Mouse (Mus musculus) thymus, postnatal 36 days (tissue): Measurements from ENCODE around the gene Ski.

Source experiments
- DNase-seq, 2 experiments: peaks; one replicate each; pipeline ENCODE4 v3.0.0; 2022; ENCODE audit warnings: mixed read lengths in 2 of 2

The Ski gene

GRCm38 (mm10) chr4:155234371-155235310, 12.2 kb upstream of the Ski start:
- DNase-seq, result peak in 1 of 2 experiments; percentile 2

DNA sequence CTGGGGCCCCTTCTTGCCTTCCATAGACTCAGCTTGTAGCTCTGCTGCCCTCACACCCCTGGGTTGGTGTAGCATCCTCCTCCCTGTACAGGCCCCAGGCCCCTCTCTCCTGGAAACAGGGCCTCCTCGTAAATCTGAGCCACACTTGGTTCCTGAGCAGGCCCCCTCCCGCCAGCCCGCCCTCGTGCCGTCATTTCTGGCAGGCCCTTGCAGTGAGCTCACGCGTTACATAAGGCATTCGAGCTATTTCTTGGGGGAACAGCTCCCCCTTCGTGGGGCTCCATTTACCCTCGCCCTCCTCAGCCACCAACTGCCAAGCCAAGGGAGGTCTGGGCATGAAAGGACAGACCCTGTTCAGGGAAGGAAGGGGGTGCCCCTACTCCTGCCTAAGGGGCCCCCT, 11.5 kb upstream of the Ski start:
- peak in 1 of 2 experiments; percentile 8 for DNase-seq

GRCm38 (mm10) chr4:155228461-155228860, 6.1 kb upstream of the Ski start:
- no peak for DNase-seq

DNA sequence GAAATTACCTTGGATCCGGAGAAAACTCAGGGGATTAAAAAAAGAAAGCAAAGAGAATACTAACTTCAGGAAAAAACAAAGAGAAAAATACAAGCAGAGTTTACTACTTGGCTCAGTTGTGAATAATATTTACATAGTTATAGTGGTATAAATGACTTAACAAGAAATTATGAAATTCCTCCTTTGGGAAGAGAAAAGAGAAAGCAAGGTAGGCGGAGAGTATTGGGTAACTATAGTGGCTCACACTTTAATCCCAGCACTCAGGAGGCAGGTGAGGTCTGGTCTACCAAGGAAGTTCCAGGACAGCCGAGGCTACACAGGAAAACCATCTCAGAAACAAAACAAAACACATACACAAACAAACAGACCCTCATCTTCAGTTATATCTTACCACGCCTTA, 5.6 kb upstream of the Ski start:
- no peak for DNase-seq

DNA sequence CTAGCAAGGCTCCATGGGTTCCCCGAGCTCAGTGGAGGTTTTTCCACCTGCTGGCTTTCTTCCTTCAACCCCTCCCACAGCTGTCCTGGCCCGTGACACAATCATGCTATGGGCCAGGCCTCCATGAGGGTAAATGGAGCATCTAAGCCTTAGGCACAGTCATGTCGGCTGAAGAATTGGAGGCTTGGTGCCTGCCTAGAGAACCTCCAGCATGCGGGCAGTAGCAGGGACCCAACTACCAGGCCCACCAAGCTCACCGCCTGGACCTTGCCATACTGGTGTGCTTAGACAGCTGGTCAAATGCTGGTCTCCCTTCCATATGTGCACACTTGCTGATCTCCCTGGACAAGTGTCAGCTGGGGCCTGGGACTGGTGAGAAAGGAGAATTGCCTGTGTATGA, 3.5 kb upstream of the Ski start:
- DNase-seq, result no peak

- no peak for DNase-seq
Observed at GRCm38 (mm10) chr4:155223594-155224528, 1.5 kb upstream of the Ski start.

- peak; percentile 98 to 99 for DNase-seq
Observed at GRCm38 (mm10) chr4:155222841-155223593, 625 bp upstream of the Ski start.

DNA sequence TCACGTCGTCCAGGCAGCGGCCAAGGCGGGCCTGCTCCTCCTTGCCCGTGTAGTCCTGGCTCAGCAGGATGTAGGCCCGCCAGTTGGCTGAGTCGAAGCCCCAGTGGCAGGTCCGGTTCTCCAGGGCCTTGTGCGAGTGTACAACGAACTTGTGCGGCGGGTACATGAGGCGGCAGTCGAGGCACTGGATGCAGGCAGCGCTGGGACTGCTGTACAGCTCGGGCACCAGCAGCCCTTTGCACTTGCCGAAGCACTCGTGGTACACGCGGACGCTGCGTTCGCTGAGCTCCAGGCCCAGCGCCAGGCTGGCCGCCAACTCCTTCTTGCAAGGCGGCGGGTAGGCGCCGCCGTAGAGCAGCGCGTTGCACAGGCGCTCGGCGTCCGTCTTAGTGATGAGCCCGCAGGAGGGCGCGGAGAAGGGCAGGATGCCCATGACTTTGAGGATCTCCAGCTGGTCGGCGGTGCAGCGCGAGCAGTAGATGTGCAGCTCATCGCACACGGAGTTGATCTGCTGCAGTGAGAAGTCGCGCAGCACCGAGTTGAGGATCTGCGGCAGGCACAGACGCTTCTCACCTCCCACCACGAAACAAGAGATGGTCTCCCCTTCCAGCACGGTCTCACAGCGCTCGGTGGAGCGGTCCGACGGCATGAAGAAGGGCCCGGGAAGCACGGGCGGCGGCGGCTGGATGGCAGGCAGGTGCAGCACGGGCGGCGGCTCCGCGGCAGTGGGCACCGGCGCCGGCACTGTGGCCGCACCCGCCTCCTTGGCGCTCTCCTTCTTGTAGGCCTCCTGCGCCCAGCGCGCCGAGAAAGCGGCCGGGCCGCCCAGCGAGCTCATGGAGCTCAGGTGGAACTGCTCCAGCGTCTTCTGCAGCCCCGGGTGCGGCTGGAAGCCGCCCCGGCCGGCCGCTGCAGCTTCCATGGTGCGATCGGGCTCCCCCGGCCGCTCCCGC, 517 bp downstream of the Ski start:
- DNase-seq, result peak; percentile 59 to 65

DNA sequence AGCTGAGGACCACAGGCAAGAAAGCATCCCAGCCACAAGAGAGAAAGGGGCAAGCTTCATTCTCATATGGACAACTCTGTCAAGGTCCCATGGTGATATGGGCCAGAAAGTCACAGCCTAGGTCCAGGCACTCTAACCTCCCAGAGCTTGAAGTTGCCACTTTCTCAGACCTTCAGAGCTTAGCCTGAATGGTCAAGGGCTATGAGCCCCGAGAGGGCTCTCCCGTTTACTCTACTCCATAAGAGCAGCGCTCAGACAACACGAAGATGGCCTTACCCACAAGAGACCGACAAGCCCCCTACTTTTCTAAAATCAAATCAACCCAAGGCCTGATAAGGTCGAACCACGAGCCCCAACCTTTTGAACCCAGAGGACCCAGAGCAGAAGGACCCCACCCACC, 1.3 kb downstream of the Ski start:
- no peak for DNase-seq

DNA sequence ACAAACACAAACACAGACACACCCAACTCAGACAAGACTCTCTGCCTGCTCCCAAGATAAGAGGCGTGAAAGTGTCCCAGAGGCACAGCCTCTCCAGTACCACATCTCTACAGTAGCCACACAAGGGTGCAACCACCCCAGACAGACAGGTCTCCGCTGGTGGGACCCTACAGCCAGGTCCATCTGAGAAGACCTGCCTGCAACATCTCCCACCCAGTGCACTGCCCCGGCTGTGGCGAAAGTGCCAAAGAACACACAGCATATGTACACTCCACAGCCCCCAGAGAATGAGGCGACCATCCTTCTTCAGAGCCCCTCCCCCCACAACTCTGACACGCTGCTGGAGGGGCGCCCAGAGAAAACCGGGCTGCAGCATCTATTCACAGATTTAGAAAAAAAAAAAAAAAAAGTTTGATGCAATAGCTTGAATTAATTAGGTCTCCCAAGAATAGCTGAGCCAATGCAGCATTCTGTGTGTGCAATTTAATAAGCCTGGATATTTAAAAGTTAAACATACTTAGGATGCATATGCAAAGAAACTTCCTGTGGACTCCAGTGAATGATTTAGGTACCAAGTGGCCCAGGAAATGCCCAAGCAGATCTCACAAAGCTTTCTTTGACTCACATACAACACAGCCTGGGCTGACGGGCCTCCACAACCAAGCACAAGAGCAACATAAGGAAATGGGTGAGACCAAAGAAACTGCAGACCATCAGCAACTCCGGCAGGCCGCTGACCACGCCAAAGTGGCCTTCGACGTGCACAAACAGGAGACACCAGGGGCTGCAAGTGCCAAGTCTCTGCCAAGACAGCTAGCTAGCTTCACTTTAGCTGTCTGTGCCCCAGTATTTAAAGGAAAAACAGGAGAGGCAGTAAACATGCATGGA, 1.9 kb downstream of the Ski start:
- no peak for DNase-seq

- peak in 1 of 2 experiments; percentile 21 for DNase-seq
Observed at GRCm38 (mm10) chr4:155219271-155220212, 2.9 kb downstream of the Ski start.

GRCm38 (mm10) chr4:155218104-155218732, 4.2 kb downstream of the Ski start:
- peak in 1 of 2 experiments; percentile 3 for DNase-seq

- peak; percentile 31 to 56 for DNase-seq
Observed at GRCm38 (mm10) chr4:155217241-155218103, 4.9 kb downstream of the Ski start.

GRCm38 (mm10) chr4:155215773-155216630, 6.4 kb downstream of the Ski start:
- DNase-seq, result peak in 1 of 2 experiments; percentile 11

GRCm38 (mm10) chr4:155215203-155215602, 7.2 kb downstream of the Ski start:
- DNase-seq, result no peak

DNA sequence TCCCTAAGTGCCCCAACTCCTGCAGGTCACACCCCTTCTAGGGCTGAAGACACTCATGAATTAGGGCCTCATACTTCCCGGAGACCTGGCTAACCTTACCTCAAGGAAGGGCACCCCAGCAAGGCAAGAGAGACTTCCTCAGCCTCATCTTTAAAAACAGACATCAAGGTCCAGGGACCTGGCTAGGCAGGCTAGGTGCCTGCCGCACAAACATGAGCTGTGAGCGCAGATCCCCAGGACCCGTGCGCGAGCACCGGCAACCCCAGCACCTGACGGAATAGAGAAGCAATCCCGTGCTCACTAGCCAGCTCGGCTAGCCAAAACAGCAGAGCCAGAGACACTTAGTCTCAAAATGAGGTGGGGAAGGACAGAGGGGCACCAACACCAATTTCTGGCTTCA, 7.6 kb downstream of the Ski start:
- DNase-seq, result no peak

DNA sequence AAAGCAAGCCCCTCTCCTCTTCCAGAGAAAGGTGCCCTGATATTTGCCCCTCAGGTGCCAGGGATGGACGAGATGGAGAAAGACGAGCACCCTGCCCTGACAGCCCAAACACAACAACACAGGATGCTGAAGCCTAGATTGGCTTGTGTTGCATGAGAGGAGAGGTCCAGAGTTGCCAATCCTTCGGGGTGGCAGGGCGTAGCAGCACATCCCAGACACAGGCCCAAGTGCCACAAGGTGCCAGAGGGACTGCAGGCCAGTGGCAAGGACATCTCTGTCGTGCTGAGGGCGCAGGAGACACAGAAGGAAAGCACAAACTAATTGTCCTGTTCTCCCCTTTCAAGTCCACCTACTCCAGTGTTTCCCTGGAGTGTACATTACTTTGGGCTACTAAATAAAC, 8.2 kb downstream of the Ski start:
- DNase-seq, result no peak
